Mouse (Mus musculus): Measurements from ENCODE around the gene Etv2.

Gene Etv2

GRCm38 (mm10) chr7:30588676-30589434 is 46.8 kb downstream of the Etv2 start, which contains the start of gene Kmt2b:
Gene Kmt2b, minus strand, starts transcription at chr7:30588726.
- DNase-seq (ENCODE audit: low spot score): peak; percentile 98

GRCm38 (mm10) chr7:30587842-30588667 is 47.6 kb downstream of the Etv2 start:
- no peak for DNase-seq (ENCODE audit: low spot score)

GRCm38 (mm10) chr7:30586455-30587020 is 49.1 kb downstream of the Etv2 start:
- no peak for DNase-seq (ENCODE audit: low spot score)

GRCm38 (mm10) chr7:30585170-30585569 is 50.5 kb downstream of the Etv2 start:
- DNase-seq (ENCODE audit: low spot score): no peak

GRCm38 (mm10) chr7:30584339-30584738 is 51.3 kb downstream of the Etv2 start:
- DNase-seq (ENCODE audit: low spot score): no peak

Data from ovary, postnatal 36 days (tissue).